Mouse (Mus musculus): Measurements from ENCODE around the gene Agrp. TPM values are rescaled to one million over a fixed set of nuclear protein-coding genes. Genes with fewer than 3 reads are reported as not detected.
A peak's percentile ranks its signal among the peaks of the same experiment; 100 is the strongest.
"Not testable (repeated sequence)": the region's sequence is repeated elsewhere in the genome, so short reads cannot be mapped to it uniquely, and the experiment has no call there.

Gene Agrp
- polyA plus RNA-seq, 1 experiment from 2014 or later, result 0.81 TPM

DNA sequence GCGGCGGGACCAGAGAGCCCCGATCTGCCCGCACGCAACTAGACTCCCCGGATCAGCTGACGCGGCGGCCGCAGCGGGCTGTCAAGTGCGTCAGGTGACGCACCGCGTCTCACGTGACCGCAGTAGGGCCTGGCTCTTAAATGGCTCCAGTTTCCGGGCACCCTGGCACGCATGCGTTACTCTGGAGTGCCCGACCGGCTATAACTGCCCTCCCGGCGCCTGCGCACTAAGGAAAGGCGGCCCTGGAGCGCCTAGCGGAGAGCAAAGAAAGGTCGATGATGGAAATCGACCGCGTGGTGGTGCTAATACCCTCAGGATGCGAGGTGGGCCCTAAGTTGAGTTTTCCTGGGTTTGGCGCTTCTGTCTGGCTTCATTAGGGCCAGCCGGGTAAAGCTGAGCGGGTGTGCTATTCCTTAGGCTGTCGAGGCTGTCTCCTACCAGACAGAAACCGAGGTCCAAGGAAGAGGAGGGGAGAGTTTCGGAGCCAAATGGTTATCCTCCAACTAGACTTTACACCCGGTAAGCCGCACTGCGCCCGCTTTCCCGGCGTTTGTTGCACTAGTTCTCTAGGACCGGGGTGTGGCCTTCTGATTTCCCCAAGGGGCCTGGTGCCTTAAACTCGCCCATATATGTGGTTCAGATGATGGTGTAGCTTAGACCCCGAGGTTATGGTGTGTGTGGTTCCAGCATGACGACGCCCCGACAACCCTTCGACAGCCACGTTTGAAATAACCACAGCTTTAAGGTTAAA is 71.1 kb downstream of the Agrp start, which contains the start of gene Atp6v0d1:
TSS of gene Atp6v0d1 (minus strand) at position 96 of the 751 bp plus-strand sequence.
- peak within 1 kb of the TSS; percentile 72 for H3K27ac ChIP-seq (ENCODE audit: low read length)

GRCm38 (mm10) chr8:105565401-105565881 is 71.8 kb downstream of the Agrp start:
- Histone ChIP-seq H3K36me3 (ENCODE audit: control insufficient read depth, insufficient read depth, low read length) (no peaks in the 10 kb centered on the region), H3K4me2 (ENCODE audit: low read depth, low read length) (peak overlapping the region; percentile 87), H3K27ac (ENCODE audit: low read length) (peak overlapping the region; percentile 72), H3K4me3 (replicated peaks; ENCODE audit: low read length) (peak overlapping the region; percentile 80), H3K9ac (ENCODE audit: low read length) (peak overlapping the region; percentile 93), H3K9me3 (replicated peaks; ENCODE audit: control insufficient read depth, low read length) (no peaks in the 10 kb centered on the region), H3K27me3 (ENCODE audit: control insufficient read depth, insufficient read depth, low read length) (no peaks in the 10 kb centered on the region), H3K4me1 (ENCODE audit: control insufficient read depth, insufficient read depth, low read length) (peaks cover 15% of the 10 kb centered on the region)
- WGBS, result 0% methylated on average over 31 of the region's 31 CpGs
- ATAC-seq (ENCODE audit: insufficient read depth, low FRiP score), result peak; percentile 71

More for the DNA sequence above, 71.1 kb downstream of the Agrp start, which contains the start of gene Atp6v0d1:
- H3K36me3 ChIP-seq (ENCODE audit: control insufficient read depth, insufficient read depth, low read length), result no peaks in the 10 kb centered on the region
- peak within 1 kb of the TSS; percentile 80 for H3K4me3 ChIP-seq (replicated peaks; ENCODE audit: low read length)
- peak within 1 kb of the TSS; percentile 87 for H3K4me2 ChIP-seq (ENCODE audit: low read depth, low read length)
- no peaks in the 10 kb centered on the region for H3K27me3 ChIP-seq (ENCODE audit: control insufficient read depth, insufficient read depth, low read length)
- no peaks in the 10 kb centered on the region for H3K9me3 ChIP-seq (replicated peaks; ENCODE audit: control insufficient read depth, low read length)
- 2% methylated on average over 53 of the region's 53 CpGs for WGBS
- H3K9ac ChIP-seq (ENCODE audit: low read length), result peak within 1 kb of the TSS; percentile 93
- peak; percentile 98 for ATAC-seq (ENCODE audit: insufficient read depth, low FRiP score)
- H3K4me1 ChIP-seq (ENCODE audit: control insufficient read depth, insufficient read depth, low read length), result peaks cover 15% of the 10 kb centered on the region

DNA sequence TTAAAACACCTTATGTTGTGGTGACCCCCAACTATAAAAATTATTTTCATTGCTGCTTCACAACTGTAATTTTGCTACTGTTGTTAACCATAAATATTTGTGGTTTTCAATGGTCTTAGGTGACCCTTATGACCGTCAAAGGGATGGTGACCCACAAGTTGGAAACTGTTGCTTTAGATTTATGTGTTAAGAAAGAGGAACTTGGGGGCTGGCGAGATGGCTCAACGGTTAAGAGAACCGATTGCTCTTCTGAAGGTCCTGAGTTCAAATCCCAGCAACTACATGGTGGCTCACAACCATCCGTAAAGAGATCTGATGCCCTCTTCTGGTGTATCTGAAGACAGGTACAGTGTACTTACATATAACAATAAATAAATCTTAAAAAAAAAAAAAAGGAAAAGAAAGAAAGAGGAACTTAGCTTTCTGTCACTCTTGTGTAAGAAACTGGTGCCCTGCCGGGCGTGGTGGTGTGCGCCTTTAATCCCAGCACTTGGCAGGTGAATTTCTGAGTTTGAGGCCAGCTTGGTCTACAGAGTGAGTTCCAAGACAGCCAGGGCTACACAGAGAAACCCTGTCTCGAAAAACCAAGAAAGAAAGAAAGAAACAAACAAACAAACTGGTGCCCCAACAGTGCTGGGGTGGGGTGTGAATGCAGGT is 72.5 kb downstream of the Agrp start:
- H3K36me3 ChIP-seq (ENCODE audit: control insufficient read depth, insufficient read depth, low read length); H3K9me3 ChIP-seq (replicated peaks; ENCODE audit: control insufficient read depth, low read length); H3K27me3 ChIP-seq (ENCODE audit: control insufficient read depth, insufficient read depth, low read length); ATAC-seq (ENCODE audit: insufficient read depth, low FRiP score): not testable (repeated sequence)
- Histone ChIP-seq H3K4me3 (replicated peaks; ENCODE audit: low read length) (peak overlapping the region; percentile 80), H3K27ac (ENCODE audit: low read length) (peak overlapping the region; percentile 72), H3K4me2 (ENCODE audit: low read depth, low read length) (peak overlapping the region; percentile 87), H3K9ac (ENCODE audit: low read length) (peak overlapping the region; percentile 93), H3K4me1 (ENCODE audit: control insufficient read depth, insufficient read depth, low read length) (peaks cover 15% of the 10 kb centered on the region)
- WGBS, result 75% methylated on average over 9 of the region's 9 CpGs

GRCm38 (mm10) chr8:105563871-105564270 is 73.3 kb downstream of the Agrp start:
- WGBS, result 73% methylated on average over 1 of the region's 1 CpGs
- ATAC-seq (ENCODE audit: insufficient read depth, low FRiP score), result no peak

GRCm38 (mm10) chr8:105562863-105563262 is 74.3 kb downstream of the Agrp start:
- Histone ChIP-seq H3K27ac (ENCODE audit: low read length) (no peak overlapping the region), H3K4me2 (ENCODE audit: low read depth, low read length) (no peak overlapping the region), H3K9ac (ENCODE audit: low read length) (no peak overlapping the region), H3K4me3 (replicated peaks; ENCODE audit: low read length) (no peak overlapping the region), H3K27me3 (ENCODE audit: control insufficient read depth, insufficient read depth, low read length) (no peaks in the 10 kb centered on the region), H3K9me3 (replicated peaks; ENCODE audit: control insufficient read depth, low read length) (no peaks in the 10 kb centered on the region), H3K36me3 (ENCODE audit: control insufficient read depth, insufficient read depth, low read length) (no peaks in the 10 kb centered on the region), H3K4me1 (ENCODE audit: control insufficient read depth, insufficient read depth, low read length) (peaks cover 15% of the 10 kb centered on the region)
- 81% methylated on average over 3 of the region's 3 CpGs for WGBS
- ATAC-seq (ENCODE audit: insufficient read depth, low FRiP score), result no peak

More at GRCm38 (mm10) chr8:105563871-105564270, 73.3 kb downstream of the Agrp start:
- Histone ChIP-seq H3K9me3 (replicated peaks; ENCODE audit: control insufficient read depth, low read length) (no peaks in the 10 kb centered on the region), H3K36me3 (ENCODE audit: control insufficient read depth, insufficient read depth, low read length) (no peaks in the 10 kb centered on the region), H3K9ac (ENCODE audit: low read length) (no peak overlapping the region), H3K27me3 (ENCODE audit: control insufficient read depth, insufficient read depth, low read length) (no peaks in the 10 kb centered on the region), H3K4me1 (ENCODE audit: control insufficient read depth, insufficient read depth, low read length) (peaks cover 15% of the 10 kb centered on the region), H3K27ac (ENCODE audit: low read length) (no peak overlapping the region; the same call in 1 of the 2 replicates), H3K4me2 (ENCODE audit: low read depth, low read length) (no peak overlapping the region), H3K4me3 (replicated peaks; ENCODE audit: low read length) (no peak overlapping the region)

DNA sequence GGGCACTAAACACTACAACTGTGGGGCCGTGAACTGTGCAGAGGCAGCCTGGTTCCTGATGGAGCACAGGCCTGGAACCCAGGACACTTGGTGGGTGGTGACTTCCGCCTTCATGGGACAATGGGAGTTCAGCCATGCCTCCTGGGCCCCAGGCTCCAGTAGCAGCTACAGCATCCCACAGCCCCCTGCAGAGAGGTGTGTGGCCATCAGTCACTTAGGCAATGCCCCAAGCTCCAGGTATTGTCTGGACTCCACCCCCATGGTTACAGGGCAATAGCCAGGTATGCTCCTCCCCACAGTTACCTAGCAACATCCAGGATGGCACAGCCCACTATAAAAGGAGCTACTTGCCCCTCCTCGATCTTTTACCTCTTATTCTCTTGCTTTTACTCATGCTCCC is 82.0 kb downstream of the Agrp start:
- no peak for ATAC-seq (ENCODE audit: insufficient read depth, low FRiP score)
- 72% methylated on average over 3 of the region's 3 CpGs for WGBS
- Histone ChIP-seq H3K4me1 (ENCODE audit: control insufficient read depth, insufficient read depth, low read length) (no peaks in the 10 kb centered on the region), H3K27ac (ENCODE audit: low read length) (no peak overlapping the region), H3K9ac (ENCODE audit: low read length) (no peak overlapping the region), H3K36me3 (ENCODE audit: control insufficient read depth, insufficient read depth, low read length) (no peaks in the 10 kb centered on the region), H3K27me3 (ENCODE audit: control insufficient read depth, insufficient read depth, low read length) (no peaks in the 10 kb centered on the region), H3K9me3 (replicated peaks; ENCODE audit: control insufficient read depth, low read length) (no peaks in the 10 kb centered on the region), H3K4me2 (ENCODE audit: low read depth, low read length) (no peak overlapping the region), H3K4me3 (replicated peaks; ENCODE audit: low read length) (no peak overlapping the region)

- H3K36me3 ChIP-seq (ENCODE audit: control insufficient read depth, insufficient read depth, low read length), result no peaks in the 10 kb centered on the region
- ATAC-seq (ENCODE audit: insufficient read depth, low FRiP score), result peak; percentile 71
These were observed 83.1 kb downstream of the Agrp start for GRCm38 (mm10) chr8:105554087-105554486.

GRCm38 (mm10) chr8:105552824-105553223 is 84.4 kb downstream of the Agrp start:
- no peak for ATAC-seq (ENCODE audit: insufficient read depth, low FRiP score)
- WGBS, result 68% methylated on average over 1 of the region's 1 CpGs

More at GRCm38 (mm10) chr8:105554087-105554486, 83.1 kb downstream of the Agrp start:
- Histone ChIP-seq H3K27me3 (ENCODE audit: control insufficient read depth, insufficient read depth, low read length) (no peaks in the 10 kb centered on the region), H3K27ac (ENCODE audit: low read length) (no peak overlapping the region), H3K9me3 (replicated peaks; ENCODE audit: control insufficient read depth, low read length) (no peaks in the 10 kb centered on the region), H3K4me3 (replicated peaks; ENCODE audit: low read length) (no peak overlapping the region), H3K4me2 (ENCODE audit: low read depth, low read length) (no peak overlapping the region), H3K9ac (ENCODE audit: low read length) (no peak overlapping the region), H3K4me1 (ENCODE audit: control insufficient read depth, insufficient read depth, low read length) (no peaks in the 10 kb centered on the region)

GRCm38 (mm10) chr8:105552032-105552431 is 85.2 kb downstream of the Agrp start:
- ATAC-seq (ENCODE audit: insufficient read depth, low FRiP score), result no peak
- Histone ChIP-seq H3K9me3 (replicated peaks; ENCODE audit: control insufficient read depth, low read length) (no peaks in the 10 kb centered on the region), H3K4me2 (ENCODE audit: low read depth, low read length) (no peak overlapping the region), H3K4me3 (replicated peaks; ENCODE audit: low read length) (no peak overlapping the region), H3K27me3 (ENCODE audit: control insufficient read depth, insufficient read depth, low read length) (no peaks in the 10 kb centered on the region), H3K27ac (ENCODE audit: low read length) (no peak overlapping the region), H3K9ac (ENCODE audit: low read length) (no peak overlapping the region), H3K36me3 (ENCODE audit: control insufficient read depth, insufficient read depth, low read length) (no peaks in the 10 kb centered on the region), H3K4me1 (ENCODE audit: control insufficient read depth, insufficient read depth, low read length) (no peaks in the 10 kb centered on the region)
- 82% methylated on average over 2 of the region's 2 CpGs for WGBS

More at GRCm38 (mm10) chr8:105552824-105553223, 84.4 kb downstream of the Agrp start:
- Histone ChIP-seq H3K4me2 (ENCODE audit: low read depth, low read length) (no peak overlapping the region), H3K27me3 (ENCODE audit: control insufficient read depth, insufficient read depth, low read length) (no peaks in the 10 kb centered on the region), H3K36me3 (ENCODE audit: control insufficient read depth, insufficient read depth, low read length) (no peaks in the 10 kb centered on the region), H3K9me3 (replicated peaks; ENCODE audit: control insufficient read depth, low read length) (no peaks in the 10 kb centered on the region), H3K9ac (ENCODE audit: low read length) (no peak overlapping the region), H3K4me3 (replicated peaks; ENCODE audit: low read length) (no peak overlapping the region), H3K4me1 (ENCODE audit: control insufficient read depth, insufficient read depth, low read length) (no peaks in the 10 kb centered on the region), H3K27ac (ENCODE audit: low read length) (no peak overlapping the region)

Measured in stomach, embryonic 16.5 days (tissue).